Mouse (Mus musculus) frontal cortex, postnatal 36 days (tissue): ENCODE measurements around the gene Pdxk.
A peak's percentile ranks its signal among the peaks of the same experiment; 100 is the strongest.
"Not testable (repeated sequence)": the region's sequence is repeated elsewhere in the genome, so short reads cannot be mapped to it uniquely, and the experiment has no call there.

Source experiments
- DNase-seq, 2 experiments: peaks; one replicate each; pipeline ENCODE4 v3.0.0; 2022; ENCODE audit warnings: low spot score in 2 of 2

The Pdxk gene

GRCm38 (mm10) chr10:78464792-78465207 is at the start of gene Pdxk:
TSS of gene Pdxk (minus strand) at chr10:78464975.
- DNase-seq = peak; percentile 93 to 95

- DNase-seq = no peak
These were observed 38.4 kb upstream of the Pdxk start for GRCm38 (mm10) chr10:78502986-78503733.

GRCm38 (mm10) chr10:78487431-78488086 is 22.8 kb upstream of the Pdxk start:
- peak; percentile 77 to 83 for DNase-seq

- no peak for DNase-seq
These were observed 22.1 kb upstream of the Pdxk start for GRCm38 (mm10) chr10:78486871-78487270.

GRCm38 (mm10) chr10:78485369-78485768 is 20.6 kb upstream of the Pdxk start:
- DNase-seq = not testable (repeated sequence)

- no peak for DNase-seq
These were observed 17.2 kb upstream of the Pdxk start for GRCm38 (mm10) chr10:78481928-78482499.

GRCm38 (mm10) chr10:78480954-78481927 is 16.5 kb upstream of the Pdxk start:
- no peak for DNase-seq

GRCm38 (mm10) chr10:78476821-78477220 is 12.0 kb upstream of the Pdxk start:
- DNase-seq = no peak

- DNase-seq = no peak
These were observed 10.0 kb upstream of the Pdxk start for GRCm38 (mm10) chr10:78474759-78475158.

- no peak for DNase-seq
These were observed 8.7 kb upstream of the Pdxk start for GRCm38 (mm10) chr10:78473434-78473833.

- DNase-seq = no peak
These were observed 7.3 kb upstream of the Pdxk start for GRCm38 (mm10) chr10:78472046-78472445.

- DNase-seq = peak; percentile 36 to 55
These were observed 6.0 kb upstream of the Pdxk start for GRCm38 (mm10) chr10:78470582-78471313.

GRCm38 (mm10) chr10:78467761-78468310 is 3.1 kb upstream of the Pdxk start:
- DNase-seq = no peak

- DNase-seq = no peak
These were observed 1.9 kb upstream of the Pdxk start for GRCm38 (mm10) chr10:78466647-78467046.

GRCm38 (mm10) chr10:78465472-78465871 is 697 bp upstream of the Pdxk start:
- DNase-seq = no peak

GRCm38 (mm10) chr10:78464201-78464791 is 479 bp downstream of the Pdxk start:
- no peak for DNase-seq

- DNase-seq = no peak
These were observed 1.0 kb downstream of the Pdxk start for GRCm38 (mm10) chr10:78463769-78464167.

- no peak for DNase-seq
These were observed 1.6 kb downstream of the Pdxk start for GRCm38 (mm10) chr10:78462945-78463768.

- DNase-seq = no peak
These were observed 3.0 kb downstream of the Pdxk start for GRCm38 (mm10) chr10:78461767-78462166.
